Mouse (Mus musculus) hindbrain, embryonic 12.5 days (tissue): ENCODE measurements at regions not wholly inside any gene's neighbourhood (a gene's known extent, or its start where the extent isn't known, plus 50 kb on each side); places are given as distances from the start of the nearest gene placed in this dataset.

Experiments
- ATAC-seq: fragments of 200-750 bp; cut with Nextera tagmentation; 2 replicates; pipeline ENCODE4 v1.8.0; 2017; ENCODE audit warnings: moderate TSS enrichment; ENCODE audit not compliant: low FRiP score
- H3K27ac ChIP-seq: fragments of 300-500 bp; sonication (generic); 2 replicates; pipeline ENCODE4 v1.5.1; 2016; ENCODE audit warnings: mild to moderate bottlenecking
- H3K27me3 ChIP-seq: fragments of 300-500 bp; sonication (generic); 2 replicates; pipeline ENCODE4 v1.6.1; 2016; ENCODE audit warnings: mild to moderate bottlenecking
- H3K36me3 ChIP-seq: fragments of 300-500 bp; sonication (generic); 2 replicates; pipeline ENCODE4 v1.6.1; 2016; ENCODE audit warnings: mild to moderate bottlenecking
- H3K4me1 ChIP-seq: fragments of 300-500 bp; sonication (generic); 2 replicates; pipeline ENCODE4 v1.6.1; 2016
- H3K4me2 ChIP-seq: fragments of 300-500 bp; sonication (generic); replicated peaks from 2 replicates; pipeline ENCODE4 v1.6.1; 2016; ENCODE audit warnings: mild to moderate bottlenecking
- H3K4me3 ChIP-seq: fragments of 300-500 bp; sonication (generic); 2 replicates; pipeline ENCODE4 v1.5.1; 2016; ENCODE audit warnings: mild to moderate bottlenecking
- H3K9ac ChIP-seq: fragments of 300-500 bp; sonication (generic); 2 replicates; pipeline ENCODE4 v1.6.1; 2016; ENCODE audit warnings: mild to moderate bottlenecking, moderate library complexity
- H3K9me3 ChIP-seq: fragments of 300-500 bp; sonication (generic); replicated peaks from 2 replicates; pipeline ENCODE4 v1.6.1; 2016; ENCODE audit warnings: mild to moderate bottlenecking
- WGBS: fragments of 180-500 bp; shearing (Covaris S2); methylation state at CpG from one replicate; pipeline ENCODE4 v1.1.7; 2016; 5-methylcytosine and 5-hydroxymethylcytosine counted together

- Histone ChIP-seq H3K4me3 (no peak overlapping the region), H3K36me3 (no peaks in the 10 kb centered on the region), H3K9me3 (no peaks in the 10 kb centered on the region), H3K4me2 (no peak overlapping the region), H3K4me1 (no peaks in the 10 kb centered on the region), H3K9ac (no peak overlapping the region), H3K27ac (no peak overlapping the region), H3K27me3 (no peaks in the 10 kb centered on the region)
- 93% methylated on average over 8 of the region's 9 CpGs for WGBS
- ATAC-seq, result no peak
Measured at GRCm38 (mm10) chr14:31970851-31971250, 57.9 kb upstream of the Galnt15 start.

DNA sequence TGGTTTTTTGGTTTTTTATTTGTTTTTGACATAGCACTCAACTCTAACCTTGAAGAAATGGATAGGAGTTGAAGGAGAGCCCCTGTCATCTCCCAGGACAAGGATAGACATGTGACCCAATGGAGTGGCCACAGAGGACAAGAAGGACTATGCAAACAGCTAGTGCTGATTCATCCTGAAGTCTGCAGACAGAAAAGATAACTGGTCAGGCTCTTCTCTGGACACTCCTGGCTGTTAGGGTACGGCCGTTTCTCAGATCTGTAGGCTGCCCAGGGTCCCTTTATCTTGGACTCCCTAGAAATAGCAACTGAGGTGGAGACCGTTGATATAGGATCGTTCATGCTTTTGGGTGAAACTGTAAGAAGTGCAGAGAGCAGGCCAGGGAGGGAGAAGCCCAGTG, 55.1 kb upstream of the Galnt15 start:
- Histone ChIP-seq H3K4me3 (no peak overlapping the region), H3K36me3 (no peaks in the 10 kb centered on the region), H3K27ac (no peak overlapping the region), H3K27me3 (no peaks in the 10 kb centered on the region), H3K9ac (no peak overlapping the region), H3K4me2 (no peak overlapping the region), H3K4me1 (no peaks in the 10 kb centered on the region), H3K9me3 (no peaks in the 10 kb centered on the region)
- ATAC-seq, result no peak
- WGBS, result 89% methylated on average over 4 of the region's 4 CpGs

DNA sequence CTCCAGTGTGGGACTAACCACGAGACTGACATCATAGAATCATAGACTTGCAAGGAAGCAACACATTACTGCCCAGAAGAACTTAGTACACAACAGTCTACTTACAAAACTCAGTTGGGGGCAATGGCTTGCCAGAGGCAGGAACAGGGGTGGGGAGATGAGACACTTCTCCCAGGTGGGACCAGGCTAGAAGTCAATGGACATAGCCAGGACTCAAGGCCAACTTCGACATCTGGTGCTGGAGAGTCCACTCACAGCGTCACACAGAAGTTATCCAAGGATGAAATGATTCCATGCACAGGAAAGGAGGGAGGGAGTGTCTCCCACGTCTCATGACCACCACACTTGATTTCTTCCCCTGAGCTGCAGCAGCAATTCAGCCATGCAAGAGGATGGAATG, 50.6 kb upstream of the Galnt15 start:
- H3K4me2 ChIP-seq, result no peak overlapping the region
- no peak overlapping the region for H3K4me3 ChIP-seq
- no peak overlapping the region for H3K27ac ChIP-seq
- H3K27me3 ChIP-seq, result no peaks in the 10 kb centered on the region
- no peaks in the 10 kb centered on the region for H3K9me3 ChIP-seq
- ATAC-seq, result no peak
- no peaks in the 10 kb centered on the region for H3K4me1 ChIP-seq
- no peak overlapping the region for H3K9ac ChIP-seq
- 79% methylated on average over 4 of the region's 4 CpGs for WGBS
- no peaks in the 10 kb centered on the region for H3K36me3 ChIP-seq

DNA sequence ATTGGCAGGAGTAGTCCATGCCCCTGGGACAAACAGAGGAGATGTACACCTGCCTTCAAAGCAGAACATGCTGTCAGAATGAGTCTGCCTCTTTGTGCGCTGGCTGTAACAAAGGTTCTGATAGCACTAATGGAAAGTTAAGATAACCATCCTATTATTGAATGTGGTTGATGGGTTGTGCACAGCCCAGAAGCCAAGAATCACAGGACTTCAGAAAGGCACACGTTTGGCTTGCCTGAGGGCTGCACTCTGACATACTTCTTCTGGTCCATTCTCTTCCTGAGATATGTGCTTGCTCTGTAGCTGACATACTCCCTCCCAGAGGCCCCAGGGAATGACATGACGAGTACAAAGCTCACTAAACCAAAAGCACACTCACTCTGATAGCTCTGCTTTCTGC, 50.1 kb upstream of the Galnt15 start:
- Histone ChIP-seq H3K4me1 (no peaks in the 10 kb centered on the region), H3K36me3 (no peaks in the 10 kb centered on the region), H3K9me3 (no peaks in the 10 kb centered on the region), H3K4me2 (no peak overlapping the region), H3K9ac (no peak overlapping the region), H3K27me3 (no peaks in the 10 kb centered on the region), H3K27ac (no peak overlapping the region), H3K4me3 (no peak overlapping the region)
- ATAC-seq, result no peak
- WGBS, result 69% methylated on average over 3 of the region's 3 CpGs
